Mouse (Mus musculus): Measurements from ENCODE around the gene AI854703.

The AI854703 gene

DNA sequence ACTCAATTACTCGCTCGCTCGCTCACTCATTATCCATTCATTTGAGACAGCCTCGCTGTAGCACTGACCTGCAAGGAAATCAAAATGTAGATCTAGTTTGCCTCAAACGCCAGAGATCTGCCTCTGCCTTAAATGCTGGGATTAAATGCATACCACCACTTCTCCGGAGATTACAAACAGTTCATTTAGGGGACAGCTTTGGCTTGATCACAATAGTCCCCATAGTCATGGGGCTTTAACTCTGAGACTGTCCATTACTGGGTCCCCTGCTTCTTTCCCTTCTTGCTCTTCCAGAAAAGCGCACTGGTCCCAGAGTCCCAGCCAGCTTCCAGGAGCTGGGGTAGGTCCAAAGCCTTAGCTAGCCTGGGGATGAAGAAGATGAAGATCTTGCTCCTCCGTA is at the start of gene AI854703:
AI854703 (plus strand) TSS at position 301 of the 400 bp plus-strand sequence.
- no peak for DNase-seq

DNA sequence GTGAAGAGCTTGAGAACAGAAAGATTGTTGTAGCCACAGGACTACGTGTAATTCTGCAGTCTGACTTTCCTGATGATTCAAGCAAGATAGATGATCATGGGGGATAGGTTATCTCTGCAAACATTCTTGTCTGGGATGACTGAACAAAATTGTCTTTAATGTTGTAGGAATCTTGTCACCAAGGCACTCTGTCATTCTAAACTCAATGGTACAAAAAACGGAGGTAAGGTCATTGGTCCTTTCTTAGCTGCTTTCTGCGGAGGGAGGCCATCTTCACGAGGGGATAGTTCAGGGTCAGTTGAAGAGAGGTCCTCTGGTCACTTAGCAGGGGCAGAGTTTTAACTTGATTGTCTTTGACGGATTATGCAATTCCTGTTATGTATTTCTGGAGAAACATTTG is 47.8 kb upstream of the AI854703 start:
- no peak for DNase-seq

GRCm38 (mm10) chr6:48579215-48579648 is 47.3 kb upstream of the AI854703 start:
- no peak for DNase-seq

- DNase-seq: no peak
These were observed 45.3 kb upstream of the AI854703 start for GRCm38 (mm10) chr6:48581257-48581656.

DNA sequence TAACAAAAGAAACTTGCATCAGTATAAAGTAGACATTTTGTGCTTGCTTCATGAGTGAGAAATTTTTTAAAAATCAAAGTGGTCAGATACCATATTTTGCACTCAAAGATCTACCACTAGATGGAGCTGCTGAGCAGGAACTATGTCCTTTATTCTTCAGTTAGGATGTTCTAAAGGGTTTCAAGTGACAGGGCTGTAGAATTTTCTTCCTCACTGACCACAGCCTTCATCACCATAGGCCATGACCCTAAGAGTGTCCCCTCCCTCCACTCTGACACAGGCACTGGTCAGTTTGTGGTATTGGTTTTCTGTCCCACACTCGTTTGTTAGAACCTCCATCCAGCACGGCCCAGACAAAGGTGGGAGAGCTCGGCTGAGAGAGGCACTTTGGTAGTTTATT is 44.5 kb upstream of the AI854703 start:
- DNase-seq: no peak

GRCm38 (mm10) chr6:48589194-48589750 is 37.3 kb upstream of the AI854703 start, which contains the start of gene Gm45021:
Gene Gm45021 (plus strand): TSS chr6:48589610.
- DNase-seq: no peak

- DNase-seq: no peak
These were observed 35.2 kb upstream of the AI854703 start for GRCm38 (mm10) chr6:48591221-48591845.

DNA sequence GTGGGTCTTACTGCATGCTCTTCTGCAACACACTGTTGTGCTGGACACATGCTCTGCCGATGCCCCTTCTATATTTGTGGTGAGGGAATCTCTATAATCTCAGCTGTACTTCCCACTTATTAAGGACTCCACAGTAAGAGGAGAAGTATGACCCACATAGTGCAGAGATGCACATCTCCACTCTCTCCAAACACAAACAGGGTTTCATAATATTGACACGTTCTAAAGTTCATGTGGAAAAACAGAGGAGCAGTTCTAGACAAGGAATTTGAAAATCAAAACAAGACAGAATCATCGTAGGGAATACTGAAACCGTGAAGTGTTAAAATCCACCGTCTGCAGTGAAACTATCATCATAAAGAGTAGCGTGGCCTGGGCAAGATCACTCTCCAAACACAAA is 34.7 kb upstream of the AI854703 start:
- no peak for DNase-seq

DNA sequence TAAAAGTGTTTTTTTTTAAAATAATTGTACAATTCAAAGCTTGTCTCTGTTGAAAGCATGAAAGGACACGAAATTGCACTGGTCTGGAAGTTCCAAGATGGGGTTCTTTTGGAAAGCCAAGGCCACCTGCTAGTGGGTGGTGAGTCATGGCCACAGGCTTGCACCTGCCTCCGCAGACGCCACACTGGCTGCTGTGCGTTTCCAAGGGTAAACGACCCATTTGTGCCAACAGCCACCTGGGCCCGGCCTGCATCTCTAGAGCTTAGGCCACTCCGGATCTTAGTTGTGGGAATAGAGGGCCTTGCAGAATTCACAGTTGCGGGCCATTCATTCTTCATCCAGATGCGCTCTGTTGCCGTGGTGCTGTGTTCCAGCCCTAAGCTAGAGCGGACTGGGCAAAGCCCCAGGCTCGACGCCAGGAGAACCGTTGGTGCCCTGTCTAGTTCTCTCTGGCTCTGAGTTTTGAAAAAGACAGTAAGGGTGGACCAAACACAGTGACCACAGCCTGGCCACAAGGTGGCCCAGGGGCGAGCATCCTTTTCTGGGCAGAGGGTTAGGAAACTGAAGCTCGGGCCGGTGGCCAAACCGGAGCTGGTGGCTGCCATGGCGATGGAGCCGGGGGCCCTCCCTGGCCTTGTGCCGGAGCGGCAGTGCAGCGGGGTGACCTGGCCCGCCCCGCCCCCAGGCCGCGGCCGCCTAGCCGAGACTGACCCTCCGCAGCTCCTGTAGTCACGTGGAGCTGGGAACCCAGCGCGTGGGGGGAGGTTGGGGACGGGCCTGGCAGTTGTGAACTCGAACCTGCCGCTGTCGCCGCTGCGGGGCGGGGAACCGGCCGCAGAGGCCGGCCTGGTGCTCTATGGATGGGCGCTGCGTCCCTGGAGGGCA is 33.2 kb upstream of the AI854703 start, which contains the start of the genes Repin1 and Gm44965:
Repin1 (plus strand) TSS at position 726 of the 885 bp plus-strand sequence.
Gm44965 (plus strand) TSS at position 784 of the 885 bp plus-strand sequence.
- DNase-seq: peak; percentile 94

DNA sequence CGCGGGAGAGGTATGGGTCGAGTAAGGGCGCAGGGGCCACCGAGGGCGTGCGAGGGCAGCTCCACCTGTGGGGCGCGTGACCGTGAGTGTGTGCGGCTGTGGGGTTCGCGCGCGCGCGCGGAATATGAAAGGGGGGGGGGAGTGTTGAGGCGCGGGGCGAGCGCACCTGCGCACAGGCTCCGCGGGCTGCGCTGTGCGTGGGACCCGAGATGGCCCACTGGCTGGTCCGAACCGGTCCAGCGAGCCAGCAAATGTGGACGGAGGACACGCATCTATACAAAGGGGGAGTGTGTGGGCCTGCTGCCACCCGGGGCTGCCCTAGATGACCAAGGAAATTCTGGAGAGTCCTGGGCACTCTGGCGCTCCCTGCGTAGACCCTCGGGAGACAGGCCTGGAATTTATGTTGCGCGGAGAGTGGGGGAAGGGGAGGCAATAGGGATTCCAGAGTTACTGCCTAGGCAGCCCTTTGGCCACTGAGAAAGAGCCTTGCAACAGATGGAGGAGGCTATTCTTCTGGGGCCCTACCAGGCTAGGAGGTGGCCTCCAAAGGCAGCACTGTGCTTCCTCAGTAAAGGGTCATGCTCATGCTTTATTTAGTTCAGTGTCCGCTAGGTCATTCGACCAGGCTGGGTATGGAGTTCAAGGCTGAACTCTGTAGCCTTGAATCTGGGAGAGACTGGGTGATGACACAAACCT is 32.4 kb upstream of the AI854703 start:
- no peak for DNase-seq

DNA sequence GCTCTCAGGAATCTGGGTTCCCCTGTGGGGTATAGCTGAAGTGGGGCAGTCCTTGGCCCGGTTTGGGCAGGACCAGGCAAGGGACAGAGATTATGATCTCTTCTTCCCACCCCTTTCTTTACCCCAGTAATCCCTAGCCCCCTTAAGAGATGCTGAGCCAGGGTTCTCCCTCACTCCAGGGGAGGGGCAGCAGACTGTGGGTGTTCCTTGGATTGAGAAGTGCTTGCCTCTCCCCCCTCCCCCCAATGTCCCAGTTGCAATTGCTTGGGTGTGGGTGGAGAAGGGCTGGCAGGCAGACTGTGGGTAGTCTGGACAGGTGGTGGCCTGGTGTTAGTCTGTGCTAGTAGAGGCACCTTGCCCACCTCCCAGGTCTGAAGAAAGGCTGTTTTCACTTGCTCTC is 31.3 kb upstream of the AI854703 start:
- peak; percentile 64 for DNase-seq

DNA sequence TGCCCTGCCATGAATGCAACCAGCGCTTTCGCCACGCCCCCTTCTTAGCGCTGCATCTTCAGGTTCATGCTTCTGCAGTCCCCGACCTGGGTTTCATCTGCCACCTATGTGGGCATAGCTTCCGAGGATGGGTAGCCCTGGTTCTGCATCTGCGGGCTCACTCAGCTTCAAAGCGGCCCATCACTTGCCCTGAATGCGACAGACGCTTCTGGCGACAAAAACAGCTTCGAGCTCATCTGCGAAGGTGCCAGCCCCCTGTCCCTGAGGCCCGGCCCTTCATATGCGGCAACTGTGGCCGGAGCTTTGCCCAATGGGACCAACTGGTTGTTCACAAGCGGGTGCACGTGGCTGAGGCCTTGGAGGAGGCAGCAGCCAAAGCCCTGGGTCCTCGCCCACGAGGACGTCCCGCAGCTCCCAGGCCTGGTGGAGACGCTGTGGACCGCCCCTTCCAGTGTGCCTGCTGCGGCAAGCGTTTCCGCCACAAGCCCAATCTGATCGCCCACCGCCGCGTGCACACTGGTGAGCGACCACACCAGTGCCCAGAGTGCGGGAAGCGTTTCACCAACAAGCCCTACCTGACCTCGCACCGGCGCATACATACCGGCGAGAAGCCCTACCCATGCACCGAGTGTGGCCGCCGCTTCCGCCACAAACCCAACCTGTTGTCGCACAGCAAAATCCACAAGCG is 29.9 kb upstream of the AI854703 start:
- DNase-seq: no peak

DNA sequence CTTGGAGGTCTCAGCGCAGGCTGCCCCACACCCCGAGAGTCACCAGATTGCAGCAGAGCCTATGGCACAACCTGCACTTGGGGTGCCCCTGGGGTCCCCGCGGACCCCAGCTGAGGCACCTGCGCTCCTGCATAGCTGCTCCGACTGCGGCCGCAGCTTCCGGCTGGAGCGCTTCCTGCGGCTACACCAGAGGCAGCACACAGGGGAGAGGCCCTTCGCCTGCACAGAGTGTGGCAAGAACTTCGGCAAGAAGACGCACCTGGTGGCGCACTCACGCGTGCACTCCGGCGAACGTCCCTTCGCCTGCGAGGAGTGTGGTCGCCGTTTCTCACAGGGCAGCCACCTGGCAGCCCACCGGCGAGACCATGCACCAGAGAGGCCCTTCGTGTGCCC is 29.3 kb upstream of the AI854703 start:
- DNase-seq: no peak

DNA sequence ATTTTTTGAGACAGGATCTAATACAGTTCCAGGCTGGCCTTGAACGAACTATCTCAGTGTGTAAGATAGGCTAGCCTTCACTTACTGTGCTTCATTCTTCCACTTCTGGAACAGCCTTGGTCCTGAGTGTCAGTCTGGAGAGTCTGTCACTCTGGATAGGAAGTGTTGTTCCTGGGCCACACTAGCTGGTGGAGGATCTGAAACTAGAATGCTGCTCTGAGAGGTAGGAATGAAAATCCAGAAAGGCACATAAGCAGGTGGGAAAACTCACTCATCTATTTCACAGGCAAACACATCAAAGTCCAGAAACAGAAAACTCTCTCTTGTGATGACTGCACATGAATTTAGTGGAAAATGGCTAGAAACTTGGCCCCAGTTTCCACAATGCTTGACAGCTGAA is 26.0 kb upstream of the AI854703 start:
- DNase-seq: no peak

DNA sequence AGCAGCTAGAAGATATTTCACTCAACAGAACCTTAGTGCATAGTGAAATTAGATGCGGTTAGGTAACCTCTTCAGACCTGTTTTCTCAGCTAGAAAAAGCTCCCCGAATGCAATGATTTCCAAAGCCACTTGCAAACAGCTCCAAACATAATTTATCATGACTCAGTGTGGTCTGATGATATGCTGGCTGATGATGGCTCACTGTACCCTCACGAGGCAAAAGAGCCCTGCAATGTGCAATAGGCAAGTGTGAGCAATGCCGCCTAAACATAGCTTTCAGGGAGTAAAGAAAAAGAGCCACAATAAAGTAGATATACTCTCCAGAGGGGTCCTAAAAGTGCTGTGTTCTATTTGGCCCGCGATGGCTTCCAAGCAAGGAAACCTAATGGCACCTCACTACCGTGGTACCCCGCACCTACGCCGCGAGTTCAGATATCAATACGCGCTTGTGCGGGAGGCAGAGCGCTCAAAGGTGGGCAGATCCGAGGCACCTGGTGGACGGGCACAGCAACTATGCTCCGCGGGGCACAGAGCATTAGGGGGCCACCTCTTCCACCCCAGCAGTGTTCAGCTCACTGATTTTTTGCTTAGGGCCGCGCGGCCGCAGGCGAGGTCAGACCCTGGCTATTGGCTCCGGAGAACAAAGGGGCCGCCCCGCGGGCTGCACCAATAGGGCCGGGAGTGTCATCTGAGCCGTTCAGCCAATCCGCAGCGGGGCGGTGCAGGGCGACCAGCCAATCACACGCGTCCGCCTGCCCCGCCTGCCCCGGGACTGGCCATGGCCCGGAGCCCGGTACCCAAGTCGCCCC is 25.1 kb upstream of the AI854703 start, which contains the start of gene Zfp775:
Zfp775 (plus strand) TSS at position 793 of the 809 bp plus-strand sequence.
- peak; percentile 98 for DNase-seq

DNA sequence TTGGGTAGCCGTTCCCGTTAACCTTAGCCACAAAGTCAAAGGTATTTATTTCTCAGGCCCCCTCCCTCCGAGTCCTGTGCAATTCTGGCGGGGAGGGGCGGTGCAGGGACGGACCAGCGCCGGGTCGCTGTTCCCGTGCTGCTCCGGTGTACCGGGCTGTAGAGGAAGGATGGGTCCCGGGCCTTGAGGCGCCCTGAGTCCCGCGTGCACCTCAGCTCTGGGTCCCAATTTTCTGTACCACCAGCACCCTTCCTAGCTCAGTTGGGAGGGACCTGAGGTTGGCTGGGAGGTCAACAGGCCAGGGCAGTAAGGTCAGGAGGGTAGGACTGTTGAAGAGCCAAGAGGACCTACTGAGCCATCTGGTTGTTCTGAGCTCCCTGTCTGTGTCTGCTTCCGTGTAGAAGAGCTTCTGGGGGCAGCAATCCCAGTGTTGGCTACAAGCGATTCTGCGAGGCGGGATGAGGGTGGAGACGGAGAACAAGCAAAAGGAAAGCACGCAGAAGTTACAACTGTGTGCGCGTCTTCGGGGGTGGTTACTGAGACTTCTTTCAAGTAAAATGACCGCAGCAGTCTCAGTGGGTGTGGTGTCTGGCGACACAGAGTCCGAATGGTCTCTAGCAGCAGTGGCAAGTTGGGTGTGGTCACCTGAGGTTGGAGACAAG is 24.4 kb upstream of the AI854703 start:
- peak; percentile 59 for DNase-seq

- DNase-seq: no peak
These were observed 18.4 kb upstream of the AI854703 start for GRCm38 (mm10) chr6:48608124-48608523.

DNA sequence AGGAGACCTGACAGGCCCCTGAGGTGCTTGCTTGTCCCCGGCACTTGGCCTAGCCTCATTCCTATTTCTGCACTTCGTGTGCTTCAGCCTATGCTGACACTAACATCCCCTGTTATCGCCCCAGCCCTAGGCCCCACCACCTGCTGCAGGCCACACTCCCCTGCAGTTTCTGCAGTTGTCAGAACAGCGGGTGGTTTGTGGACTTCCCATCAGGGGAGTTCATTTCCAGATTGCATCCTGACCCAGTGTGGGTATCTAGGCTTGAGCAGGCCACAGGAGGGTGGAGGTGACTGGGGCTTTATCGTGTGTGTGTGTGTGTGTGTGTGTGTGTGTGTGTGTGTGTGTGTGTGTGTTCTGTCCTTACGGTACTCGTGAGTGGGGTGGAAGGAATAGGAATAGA is 17.1 kb upstream of the AI854703 start:
- DNase-seq: no peak

DNA sequence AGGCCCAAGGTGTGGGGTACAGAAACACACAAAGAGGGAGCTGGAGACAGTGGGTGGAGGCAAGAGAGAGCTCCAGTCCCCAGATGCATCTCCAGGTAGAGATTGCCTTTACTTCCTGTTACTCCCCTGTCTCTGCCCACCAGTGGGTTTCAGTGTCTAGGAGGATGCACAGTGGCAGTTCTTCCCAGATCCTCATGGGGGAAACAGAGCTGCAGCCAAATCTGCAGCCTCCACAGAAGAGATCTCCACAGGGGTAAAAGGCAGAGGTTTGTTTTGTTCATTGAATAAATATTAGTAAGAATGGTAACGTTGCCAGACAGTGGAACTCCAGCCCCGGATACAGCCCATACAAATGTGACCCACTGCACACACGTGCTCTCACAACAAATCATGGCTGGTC is 15.9 kb upstream of the AI854703 start:
- DNase-seq: no peak

GRCm38 (mm10) chr6:48613464-48613863 is 13.1 kb upstream of the AI854703 start:
- DNase-seq: no peak

GRCm38 (mm10) chr6:48614756-48615155 is 11.8 kb upstream of the AI854703 start:
- no peak for DNase-seq

Measured in right cerebral cortex, adult 18-20 months (tissue).